Comparison of ENCODE assay signal across 8 mouse cellular contexts in genomic region chr17:47054613-47055012, GRCm38 (mm10). TPM values are rescaled to one million over a fixed set of nuclear protein-coding genes. Genes with fewer than 3 reads are reported as not detected.
DNase-seq lines count a peak whose midpoint lies in the region; ATAC-seq lines count a peak whose summit lies in the region.

No protein-coding gene starts in this region.

- peak; percentile 23 for DNase-seq in layer of hippocampus, adult 9-11 months
- no peak for DNase-seq in layer of hippocampus, postnatal 36 days
- DNase-seq in heart, postnatal 14 days = peak; percentile 14 to 39
- no peak for DNase-seq in gastrocnemius, postnatal 36 days
- DNase-seq in spleen, postnatal 14 days (ENCODE audit: low spot score in 2 of 2) = no peak

- H3K27ac ChIP-seq in brown adipose tissue, adult 24 weeks (replicated peaks; ENCODE audit: low read depth, low read length) = no peak overlapping the region

- peak; percentile 77 for ATAC-seq in megakaryocyte, adult 5-6 weeks (ENCODE audit: poor library complexity, severe bottlenecking)
- ATAC-seq in inflammation-experienced regulatory T-cells, adult 6 months = no peak

- intact Hi-C loops in heart, postnatal 14 days (cut with DNase I) = no loop called here
- intact Hi-C loops in gastrocnemius, postnatal 36 days (cut with DNase I) = no loop called here

- H3K4me1 ChIP-seq in brown adipose tissue, adult 24 weeks (ENCODE audit: control insufficient read depth, insufficient read depth, insufficient read length, low read length) = no peaks in the 10 kb centered on the region; the same call in 1 of the 2 replicates

- H3K4me3 ChIP-seq in brown adipose tissue, adult 24 weeks (ENCODE audit: insufficient read depth, low read depth, low read length) = peak overlapping the region; percentile 4; the same call in 1 of the 2 replicates

RNA-seq across cellular contexts. Expression of gene Ubr2, which starts 44.3 kb away (rescaled TPM):
- total RNA-seq in layer of hippocampus, postnatal 36 days (2021) = 10 to 100 TPM; 59.3 to 64.2 TPM
- polyA plus RNA-seq in brown adipose tissue, adult 24 weeks (2012; ENCODE audit: insufficient read depth, insufficient read length, missing spikeins) = 17.1 and 17.2 TPM in 2 replicates
- total RNA-seq in heart, postnatal 14 days (2021) = 10 to 100 TPM; 70.1 to 77.4 TPM
- 37.4 and 38.2 TPM in 2 replicates for total RNA-seq in megakaryocyte, adult 5-6 weeks (2015)
- 24.2 and 32.5 TPM in 2 replicates for total RNA-seq in megakaryocyte, adult 5-6 weeks (2017)
- 10 to 100 TPM; 50.2 to 54.2 TPM for total RNA-seq in gastrocnemius, postnatal 36 days (2021)
- 10 to 100 TPM; 12.1 to 19.4 (median 13.2) TPM for polyA plus RNA-seq in inflammation-experienced regulatory T-cells, adult 6 months (2017; shearing (Covaris generic))

Comparison
In these comparisons a context has a peak if more than half of its experiments do, and no peak if none do; other contexts are left out.
1. DNase-seq: peak in layer of hippocampus, adult 9-11 months (single experiment) and heart, postnatal 14 days (2 of 2); none in layer of hippocampus, postnatal 36 days (0 of 2), gastrocnemius, postnatal 36 days (0 of 2) and spleen, postnatal 14 days (0 of 2).